ENCODE assay signal across 30 mouse cellular contexts in the genomic region with DNA sequence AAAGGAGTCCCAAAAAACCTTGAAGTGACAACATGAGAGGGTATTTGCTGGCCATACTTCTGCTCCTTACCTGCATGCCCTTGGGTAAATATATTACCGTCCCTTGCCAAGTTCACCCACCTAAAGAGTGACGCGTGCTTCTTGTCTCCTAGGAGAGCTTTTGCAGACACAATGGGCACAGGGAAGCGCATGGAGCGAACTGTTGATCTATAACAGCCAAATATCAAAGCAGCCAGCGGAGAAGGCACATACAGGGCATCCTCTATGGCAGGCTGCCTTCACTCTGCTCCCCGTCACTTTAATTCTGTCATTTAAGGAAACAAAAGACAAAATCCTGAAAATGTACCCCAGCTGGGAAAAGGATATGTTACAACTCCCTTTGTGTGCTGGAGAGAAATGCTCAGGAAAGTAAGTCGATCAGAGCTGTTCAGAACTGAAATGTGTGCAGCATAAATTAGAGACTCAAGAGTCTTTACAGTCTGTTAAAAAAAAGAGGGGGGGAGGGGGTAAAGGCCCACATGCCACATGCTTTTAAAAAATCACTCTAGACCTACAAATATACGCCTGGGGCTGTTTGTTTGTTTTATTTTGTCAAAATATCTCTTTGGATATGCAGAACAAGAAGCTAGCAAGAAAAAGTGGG.
DNase-seq lines count a peak whose midpoint lies in the region; ATAC-seq lines count a peak whose summit lies in the region.
"Had no signal": no experiment of that assay in that cellular context is flagged by ENCODE, and none has a peak within 500 bp of the region (broad histone marks: within the 10 kb centered on the region; RNA-seq: fewer than 3 reads in every experiment).

No protein-coding gene starts in this region.

- no peak overlapping the region for H3K9ac ChIP-seq in forebrain, embryonic 12.5 days
- H3K9ac ChIP-seq in forebrain, embryonic 11.5 days (ENCODE audit: low read length), result no peak overlapping the region
- no peak overlapping the region for H3K9ac ChIP-seq in intestine, embryonic 14.5 days (ENCODE audit: low read length)
- H3K9ac ChIP-seq in intestine, embryonic 15.5 days, result no peak overlapping the region
- H3K9ac ChIP-seq in midbrain, embryonic 16.5 days (ENCODE audit: low read depth, low read length), result no peak overlapping the region
- no peak overlapping the region for H3K9ac ChIP-seq in midbrain, embryonic 14.5 days (replicated peaks; ENCODE audit: low read length)
- H3K9ac ChIP-seq: embryonic facial prominence, embryonic 13.5 days; heart, embryonic 12.5 days; limb, embryonic 15.5 days; liver, embryonic 13.5 days; neural tube, embryonic 13.5 days had no signal

- no peak overlapping the region for H3K4me2 ChIP-seq in forebrain, embryonic 12.5 days
- H3K4me2 ChIP-seq in forebrain, embryonic 11.5 days (ENCODE audit: low read depth, low read length, severe bottlenecking), result no peak overlapping the region
- no peak overlapping the region for H3K4me2 ChIP-seq in intestine, embryonic 14.5 days (ENCODE audit: low read length)
- H3K4me2 ChIP-seq in intestine, embryonic 15.5 days (replicated peaks), result no peak overlapping the region
- H3K4me2 ChIP-seq in midbrain, embryonic 16.5 days (ENCODE audit: low read length), result no peak overlapping the region
- H3K4me2 ChIP-seq in midbrain, embryonic 14.5 days (ENCODE audit: low read length), result no peak overlapping the region
- H3K4me2 ChIP-seq: embryonic facial prominence, embryonic 13.5 days; heart, embryonic 12.5 days; limb, embryonic 15.5 days; liver, embryonic 13.5 days; neural tube, embryonic 13.5 days had no signal

- no peaks in the 10 kb centered on the region for H3K9me3 ChIP-seq in forebrain, embryonic 12.5 days
- H3K9me3 ChIP-seq in forebrain, embryonic 11.5 days (ENCODE audit: control insufficient read depth, low read length), result no peaks in the 10 kb centered on the region
- H3K9me3 ChIP-seq in intestine, embryonic 14.5 days (ENCODE audit: control insufficient read depth, low read length), result no peaks in the 10 kb centered on the region
- no peaks in the 10 kb centered on the region for H3K9me3 ChIP-seq in intestine, embryonic 15.5 days
- no peaks in the 10 kb centered on the region for H3K9me3 ChIP-seq in midbrain, embryonic 16.5 days (replicated peaks; ENCODE audit: control insufficient read depth, low read length, poor library complexity, severe bottlenecking)
- no peaks in the 10 kb centered on the region for H3K9me3 ChIP-seq in midbrain, embryonic 14.5 days (ENCODE audit: control insufficient read depth, low read length)
- H3K9me3 ChIP-seq: embryonic facial prominence, embryonic 13.5 days; heart, embryonic 12.5 days; limb, embryonic 10.5 days; limb, embryonic 15.5 days; liver, embryonic 13.5 days; megakaryocyte, embryonic 14.5 days; neural tube, embryonic 13.5 days had no signal

- no peaks in the 10 kb centered on the region for H3K36me3 ChIP-seq in forebrain, embryonic 12.5 days (replicated peaks)
- H3K36me3 ChIP-seq in forebrain, embryonic 11.5 days (ENCODE audit: control insufficient read depth, insufficient read depth, low read length), result no peaks in the 10 kb centered on the region
- H3K36me3 ChIP-seq in intestine, embryonic 14.5 days (ENCODE audit: control insufficient read depth, insufficient read depth, low read length), result no peaks in the 10 kb centered on the region
- H3K36me3 ChIP-seq in intestine, embryonic 15.5 days, result no peaks in the 10 kb centered on the region
- no peaks in the 10 kb centered on the region for H3K36me3 ChIP-seq in midbrain, embryonic 16.5 days (ENCODE audit: control insufficient read depth, insufficient read depth, low read length)
- no peaks in the 10 kb centered on the region for H3K36me3 ChIP-seq in midbrain, embryonic 14.5 days (ENCODE audit: control insufficient read depth, insufficient read depth, low read length)
- H3K36me3 ChIP-seq: embryonic facial prominence, embryonic 13.5 days; G1E; heart, embryonic 12.5 days; limb, embryonic 10.5 days; limb, embryonic 15.5 days; liver, embryonic 13.5 days; neural tube, embryonic 13.5 days had no signal

- DNase-seq in forebrain, embryonic 11.5 days (ENCODE audit: low spot score), result no peak
- peak; percentile 25 for DNase-seq in intestine, embryonic 14.5 days (ENCODE audit: low spot score)
- no peak for DNase-seq in midbrain, embryonic 14.5 days
- DNase-seq in frontal cortex, adult 2 months (ENCODE audit: extremely low spot score in 1 of 2, low spot score in 1 of 2), result no peak
- DNase-seq: adrenal gland, adult 8-10 months; cerebellum, adult 11 months; cerebellum, adult 9-11 months; embryo, embryonic 11 days; gastrocnemius, postnatal 25 days; heart, adult 18-20 months; kidney, adult 2 months; kidney, postnatal 14 days; layer of hippocampus, adult 9-11 months; liver, embryonic 13.5 days; lung, adult 18-20 months; right cerebral cortex, postnatal 4 days; thymus, adult 2 months; thymus, postnatal 36 days had no signal

- H3K27me3 ChIP-seq in forebrain, embryonic 12.5 days, result no peaks in the 10 kb centered on the region
- no peaks in the 10 kb centered on the region for H3K27me3 ChIP-seq in forebrain, embryonic 11.5 days (ENCODE audit: control insufficient read depth, insufficient read depth, low read length)
- no peaks in the 10 kb centered on the region for H3K27me3 ChIP-seq in intestine, embryonic 14.5 days (replicated peaks; ENCODE audit: control insufficient read depth, insufficient read depth, low read length)
- H3K27me3 ChIP-seq in intestine, embryonic 15.5 days (replicated peaks), result no peaks in the 10 kb centered on the region
- no peaks in the 10 kb centered on the region for H3K27me3 ChIP-seq in midbrain, embryonic 16.5 days (ENCODE audit: control insufficient read depth, insufficient read depth, low read depth, low read length)
- no peaks in the 10 kb centered on the region for H3K27me3 ChIP-seq in midbrain, embryonic 14.5 days (ENCODE audit: control insufficient read depth, insufficient read depth, low read length)
- H3K27me3 ChIP-seq: embryonic facial prominence, embryonic 13.5 days; limb, embryonic 15.5 days; liver, embryonic 13.5 days; neural tube, embryonic 13.5 days had no signal

- 61% methylated on average over 9 of the region's 9 CpGs for WGBS in forebrain, embryonic 12.5 days
- 76% methylated on average over 9 of the region's 9 CpGs for WGBS in forebrain, embryonic 11.5 days
- 82% methylated on average over 9 of the region's 9 CpGs for WGBS in intestine, embryonic 14.5 days
- WGBS in intestine, embryonic 15.5 days, result 82% methylated on average over 9 of the region's 9 CpGs
- 41% methylated on average over 9 of the region's 9 CpGs for WGBS in midbrain, embryonic 16.5 days
- 71% methylated on average over 9 of the region's 9 CpGs for WGBS in midbrain, embryonic 14.5 days

- ATAC-seq in forebrain, embryonic 12.5 days (ENCODE audit: low FRiP score), result peak; percentile 36; the same call in 1 of the 2 replicates
- no peak for ATAC-seq in forebrain, embryonic 11.5 days (replicated peaks; ENCODE audit: low FRiP score)
- ATAC-seq in intestine, embryonic 14.5 days (replicated peaks; ENCODE audit: low FRiP score, low TSS enrichment, low read depth), result no peak
- ATAC-seq in intestine, embryonic 15.5 days, result no peak
- no peak for ATAC-seq in midbrain, embryonic 16.5 days
- ATAC-seq in midbrain, embryonic 14.5 days (ENCODE audit: low FRiP score, low TSS enrichment), result no peak
- ATAC-seq: lung, postnatal 0 days had no signal

- peaks cover 7% of the 10 kb centered on the region for H3K4me1 ChIP-seq in forebrain, embryonic 12.5 days
- no peaks in the 10 kb centered on the region for H3K4me1 ChIP-seq in forebrain, embryonic 11.5 days (replicated peaks; ENCODE audit: control insufficient read depth, insufficient read depth, low read length)
- no peaks in the 10 kb centered on the region for H3K4me1 ChIP-seq in intestine, embryonic 14.5 days (replicated peaks; ENCODE audit: control insufficient read depth, insufficient read depth, low read length)
- H3K4me1 ChIP-seq in intestine, embryonic 15.5 days (replicated peaks), result no peaks in the 10 kb centered on the region
- peaks cover 5% of the 10 kb centered on the region for H3K4me1 ChIP-seq in midbrain, embryonic 16.5 days (ENCODE audit: control insufficient read depth, insufficient read depth, low read length)
- H3K4me1 ChIP-seq in midbrain, embryonic 14.5 days (ENCODE audit: control insufficient read depth, insufficient read depth, low read length), result peaks cover 4% of the 10 kb centered on the region; the same call in 1 of the 2 replicates
- H3K4me1 ChIP-seq: heart, embryonic 12.5 days; limb, embryonic 10.5 days; limb, embryonic 15.5 days had no signal

- H3K4me3 ChIP-seq in forebrain, embryonic 12.5 days (replicated peaks), result no peak overlapping the region
- H3K4me3 ChIP-seq in forebrain, embryonic 11.5 days (ENCODE audit: low read depth, low read length), result no peak overlapping the region
- H3K4me3 ChIP-seq in intestine, embryonic 14.5 days (ENCODE audit: low read depth, low read length), result no peak overlapping the region
- H3K4me3 ChIP-seq in intestine, embryonic 15.5 days (replicated peaks), result no peak overlapping the region
- H3K4me3 ChIP-seq in midbrain, embryonic 16.5 days (ENCODE audit: low read depth, low read length), result no peak overlapping the region
- H3K4me3 ChIP-seq in midbrain, embryonic 14.5 days (replicated peaks; ENCODE audit: low read depth, low read length), result no peak overlapping the region
- H3K4me3 ChIP-seq: embryonic facial prominence, embryonic 13.5 days; erythroblast, embryonic 14.5 days; heart, embryonic 12.5 days; limb, embryonic 10.5 days; limb, embryonic 15.5 days; liver, embryonic 13.5 days; megakaryocyte, embryonic 14.5 days; neural tube, embryonic 13.5 days had no signal

- H3K27ac ChIP-seq in forebrain, embryonic 12.5 days, result no peak overlapping the region
- no peak overlapping the region for H3K27ac ChIP-seq in forebrain, embryonic 11.5 days (ENCODE audit: low read depth, low read length)
- H3K27ac ChIP-seq in intestine, embryonic 14.5 days (ENCODE audit: low read depth), result no peak overlapping the region
- no peak overlapping the region for H3K27ac ChIP-seq in intestine, embryonic 15.5 days
- H3K27ac ChIP-seq in midbrain, embryonic 16.5 days (ENCODE audit: low read length), result peak overlapping the region; percentile 36; the same call in 1 of the 2 replicates
- no peak overlapping the region for H3K27ac ChIP-seq in midbrain, embryonic 14.5 days (replicated peaks; ENCODE audit: low read depth, low read length)
- H3K27ac ChIP-seq: embryonic facial prominence, embryonic 13.5 days; limb, embryonic 10.5 days; limb, embryonic 15.5 days; liver, embryonic 13.5 days; neural tube, embryonic 13.5 days had no signal
